Mouse (Mus musculus) central nervous system, embryonic 14 days (tissue): Measurements from ENCODE around the gene Sdhaf3. TPM values are rescaled to one million over a fixed set of nuclear protein-coding genes. Genes with fewer than 3 reads are reported as not detected.

Experiments
- polyA plus RNA-seq: library from polyadenylated mRNA; depleted of rRNA; stranded (reverse); fragments of >200 nt; gene quantifications from 2 replicates; pipeline ENCODE4 v1.2.3, GENCODE M21; 2012; rRNA removed

Sdhaf3 gene
- polyA plus RNA-seq, result 3.1 and 3.6 TPM in 2 replicates

GRCm38 (mm10) chr6:6955764-6956561, at the start of gene Sdhaf3:
TSS of gene Sdhaf3 (plus strand) at chr6:6956004.

Other genes starting within 250 kb of the Sdhaf3 start
- 11.5 and 19.2 TPM in 2 replicates for gene Dlx6, start 92.7 kb upstream of the Sdhaf3 start, polyA plus RNA-seq
- 17.1 and 21.2 TPM in 2 replicates for gene Dlx5, start 73.9 kb upstream of the Sdhaf3 start, polyA plus RNA-seq